Mouse (Mus musculus) urinary bladder, postnatal 36 days (tissue): Measurements from ENCODE around the gene Taf1a.
"Not testable (repeated sequence)": the region's sequence is repeated elsewhere in the genome, so short reads cannot be mapped to it uniquely, and the experiment has no call there.

Experiments
- DNase-seq, 2 experiments: peaks; one replicate each; pipeline ENCODE4 v3.0.0; 2022; ENCODE audit warnings: low spot score in 2 of 2, mixed read lengths in 1 of 2

The Taf1a gene

GRCm38 (mm10) chr1:183388426-183389406, at the start of gene Taf1a:
Taf1a (plus strand) TSS chr1:183388981.
- DNase-seq: peak; percentile 75 to 91

GRCm38 (mm10) chr1:183342902-183343301, 45.9 kb upstream of the Taf1a start:
- DNase-seq: not testable (repeated sequence)

- peak; percentile 83 to 89 for DNase-seq
Measured at GRCm38 (mm10) chr1:183344886-183345816, 43.6 kb upstream of the Taf1a start.

GRCm38 (mm10) chr1:183345817-183346195, 43.0 kb upstream of the Taf1a start:
- no peak for DNase-seq

- DNase-seq: peak; percentile 44 to 45
Measured at GRCm38 (mm10) chr1:183349840-183350239, 38.9 kb upstream of the Taf1a start.

- DNase-seq: no peak
Measured at GRCm38 (mm10) chr1:183358901-183359300, 29.9 kb upstream of the Taf1a start.

GRCm38 (mm10) chr1:183362301-183362700, 26.5 kb upstream of the Taf1a start:
- DNase-seq: no peak

GRCm38 (mm10) chr1:183362729-183363576, 25.8 kb upstream of the Taf1a start:
- no peak for DNase-seq

- DNase-seq: no peak
Measured at GRCm38 (mm10) chr1:183363577-183363867, 25.3 kb upstream of the Taf1a start.

- no peak for DNase-seq
Measured at GRCm38 (mm10) chr1:183366361-183366760, 22.4 kb upstream of the Taf1a start.

- peak; percentile 7 to 9 for DNase-seq
Measured at GRCm38 (mm10) chr1:183368601-183369400, 20.0 kb upstream of the Taf1a start.

- peak; percentile 93 to 94 for DNase-seq
Measured at GRCm38 (mm10) chr1:183369427-183370014, 19.3 kb upstream of the Taf1a start, which contains the start of gene Mia3. Mia3 (minus strand) TSS chr1:183369553.

- no peak for DNase-seq
Measured at GRCm38 (mm10) chr1:183374728-183375127, 14.1 kb upstream of the Taf1a start.

- no peak for DNase-seq
Measured at GRCm38 (mm10) chr1:183377045-183377444, 11.7 kb upstream of the Taf1a start.

GRCm38 (mm10) chr1:183378321-183378941, 10.3 kb upstream of the Taf1a start:
- DNase-seq: peak; percentile 23 to 43

- DNase-seq: not testable (repeated sequence)
Measured at GRCm38 (mm10) chr1:183379376-183379775, 9.4 kb upstream of the Taf1a start.

- DNase-seq: no peak
Measured at GRCm38 (mm10) chr1:183381816-183382215, 7.0 kb upstream of the Taf1a start.

GRCm38 (mm10) chr1:183382621-183383020, 6.2 kb upstream of the Taf1a start:
- no peak for DNase-seq

GRCm38 (mm10) chr1:183387421-183387820, 1.4 kb upstream of the Taf1a start:
- DNase-seq: not testable (repeated sequence)

GRCm38 (mm10) chr1:183403396-183403795, 14.6 kb downstream of the Taf1a start:
- DNase-seq: no peak
